Mouse (Mus musculus) inflammation-experienced regulatory T-cells, adult 6 months (primary cell): ENCODE measurements around the gene B2m. TPM values are rescaled to one million over a fixed set of nuclear protein-coding genes. Genes with fewer than 3 reads are reported as not detected.

ENCODE experiments used
- ATAC-seq: one replicate; pipeline ENCODE4 v1.8.0; 2017
- polyA plus RNA-seq, 3 experiments: library from polyadenylated mRNA; unstranded; fragments of 100-300 nt; shearing (Covaris generic); gene quantifications; one replicate each; pipeline ENCODE4 v1.2.1; 2017

The B2m gene
- polyA plus RNA-seq, 3 experiments from 2014 or later, result 8,524 to 10,037 (median 9,865) TPM

DNA sequence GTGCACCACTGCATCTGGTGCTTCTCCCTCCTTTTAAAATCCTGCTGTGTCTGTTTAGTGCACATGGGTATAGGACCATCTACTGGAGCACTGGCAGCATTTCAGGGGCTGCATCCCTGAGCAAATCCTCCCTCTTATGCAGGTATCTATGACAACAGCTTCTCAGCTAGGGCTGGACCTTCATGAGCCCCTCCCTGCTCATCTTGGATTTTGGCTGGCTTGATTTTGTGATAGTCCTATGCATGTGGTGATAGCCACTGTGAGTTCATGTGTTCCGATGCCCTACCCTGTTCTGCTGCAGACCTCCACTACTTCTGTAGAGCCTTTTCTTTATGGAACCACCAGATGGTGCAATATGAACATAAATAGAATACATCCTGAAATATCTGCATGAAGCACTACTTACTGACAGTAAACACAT lies 47.0 kb downstream of the B2m start:
- ATAC-seq, result peak; percentile 64

DNA sequence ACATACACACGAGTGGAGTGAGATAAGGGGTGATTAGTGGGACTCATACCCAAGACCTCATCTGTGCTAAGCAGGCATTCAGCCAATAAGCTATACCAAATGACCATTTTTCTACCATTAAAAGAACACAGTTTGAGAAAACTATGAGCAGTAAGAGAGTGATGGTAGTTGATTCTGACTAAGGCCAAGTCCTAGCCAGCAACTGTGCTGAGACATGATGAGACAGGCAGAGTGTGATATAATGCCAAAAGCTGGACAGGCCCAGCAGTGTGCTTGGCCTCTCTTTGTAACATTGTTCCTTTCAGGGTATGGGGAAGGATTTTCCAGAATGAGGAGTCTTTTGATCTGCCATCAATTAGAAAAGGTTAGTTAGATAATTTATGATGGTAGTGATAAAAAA lies 54.0 kb downstream of the B2m start:
- no peak for ATAC-seq

Other genes with a start within 250 kb of the B2m start
- gene Ctdspl2, start 191.7 kb upstream of the B2m start, polyA plus RNA-seq, result 10 to 100 TPM; 58.7 to 86.3 (median 68.9) TPM
- gene Mageb3, start 191.6 kb upstream of the B2m start, polyA plus RNA-seq, result not detected
- 1 to 10 TPM; 2.7 to 4.4 (median 3.1) TPM for gene Eif3j1, start 119.1 kb upstream of the B2m start, polyA plus RNA-seq
- 1 to 10 TPM; 5.6 to 6.8 (median 6.3) TPM for gene Spg11, start 29.3 kb upstream of the B2m start, polyA plus RNA-seq
- gene Trim69, start 13.0 kb downstream of the B2m start, polyA plus RNA-seq, result under 1 TPM in 2 of 3 experiments, not detected in 1; 0.26 to 0.33 TPM
- gene Patl2, start 38.5 kb downstream of the B2m start, polyA plus RNA-seq, result under 1 TPM in 2 of 3 experiments, not detected in 1; 0.22 to 0.40 TPM
- not detected for gene Terb2, start 38.6 kb downstream of the B2m start, polyA plus RNA-seq
- gene Sord, start 87.1 kb downstream of the B2m start, polyA plus RNA-seq, result 1 to 10 TPM; 3.5 to 8.4 (median 4.3) TPM
- gene Duox2, start 150.8 kb downstream of the B2m start, polyA plus RNA-seq, result not detected
- not detected for gene Duoxa2, start 151.2 kb downstream of the B2m start, polyA plus RNA-seq
- gene Duoxa1, start 166.0 kb downstream of the B2m start, polyA plus RNA-seq, result not detected
- gene Duox1, start 168.0 kb downstream of the B2m start, polyA plus RNA-seq, result not detected
- under 1 TPM in 1 of 3 experiments, not detected in 2; 0.39 TPM for gene Shf, start 221.5 kb downstream of the B2m start, polyA plus RNA-seq